Mouse (Mus musculus): ENCODE measurements around the gene Cse1l.

GRCm38 (mm10) chr2:166896368-166896767 is 9.5 kb upstream of the Cse1l start:
- TF ChIP-seq NRF1 (IDR thresholded peaks at IDR 0.05; ENCODE audit: low read depth, low read length) (no peak), EP300 (IDR thresholded peaks at IDR 0.05; ENCODE audit: low read length) (no peak), HCFC1 (IDR thresholded peaks at IDR 0.05; ENCODE audit: low read depth, low read length) (no peak), POLR2A (IDR thresholded peaks at IDR 0.05; ENCODE audit: low read depth, low read length) (no peak), TCF12 (IDR thresholded peaks at IDR 0.05; ENCODE audit: low read depth, low read length) (no peak), MAX (IDR thresholded peaks at IDR 0.05; ENCODE audit: low read length) (no peak), CTCF (conservative IDR thresholded peaks at IDR 0.05 in 1 of 2, IDR thresholded peaks at IDR 0.05 in 1 of 2; ENCODE audit: low read depth in 2 of 2, low read length in 2 of 2) (no peak)
